Mouse (Mus musculus) E14TG2a.4 (cell line): ENCODE data around the gene Dkk3.

Experiments
- CTCF ChIP-seq: conservative IDR thresholded peaks from 2 replicates; pipeline ENCODE4 v1.5.1; 2014; ENCODE audit warnings: low read length
- NANOG ChIP-seq: IDR thresholded peaks from 2 replicates; pipeline ENCODE4 v1.6.1; 2014; ENCODE audit warnings: borderline replicate concordance, low read length, mixed read lengths
- POU5F1 ChIP-seq: IDR thresholded peaks from 2 replicates; pipeline ENCODE4 v1.6.1; 2014; ENCODE audit warnings: low read length, borderline replicate concordance

DNA sequence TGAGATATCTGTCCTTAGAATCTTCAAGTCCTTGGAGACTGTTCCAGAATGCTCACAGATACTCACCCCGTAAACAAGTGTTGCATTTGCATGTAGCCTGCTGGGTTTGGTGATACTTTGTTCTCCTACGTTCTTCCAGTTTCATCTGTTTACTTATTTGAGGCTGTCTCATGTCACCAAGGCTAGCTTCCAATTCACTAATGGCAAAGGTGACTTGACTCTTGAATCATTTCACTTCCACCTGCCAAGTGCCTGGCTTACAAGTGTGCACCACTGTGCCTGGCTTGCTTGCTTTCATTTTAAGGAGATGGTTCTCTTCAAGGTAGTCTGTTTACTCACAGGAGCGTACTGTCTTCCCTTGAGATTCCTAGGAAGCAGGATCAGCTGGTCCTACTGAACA is 5.6 kb upstream of the Dkk3 start:
- TF ChIP-seq CTCF: no peak
- no peak for TF ChIP-seq POU5F1
- no peak for TF ChIP-seq NANOG
